Mouse (Mus musculus): ENCODE data around the gene Tpsg1. TPM values are rescaled to one million over a fixed set of nuclear protein-coding genes. Genes with fewer than 3 reads are reported as not detected.

Gene Tpsg1
- under 1 TPM; 0.30 to 0.31 TPM for total RNA-seq (2021)
- long read RNA-seq, experiment 1, result 0 reads
- long read RNA-seq, experiment 2, result 0 reads

- no peak for DNase-seq (ENCODE audit: low spot score)
Measured at GRCm38 (mm10) chr17:25368973-25369372, at the start of gene Tpsg1. Gene Tpsg1 (plus strand): TSS chr17:25369273.

- DNase-seq (ENCODE audit: low spot score), result no peak
Measured at GRCm38 (mm10) chr17:25320819-25321218, 48.3 kb upstream of the Tpsg1 start.

GRCm38 (mm10) chr17:25322930-25323329 lies 46.1 kb upstream of the Tpsg1 start:
- DNase-seq (ENCODE audit: low spot score), result no peak

DNA sequence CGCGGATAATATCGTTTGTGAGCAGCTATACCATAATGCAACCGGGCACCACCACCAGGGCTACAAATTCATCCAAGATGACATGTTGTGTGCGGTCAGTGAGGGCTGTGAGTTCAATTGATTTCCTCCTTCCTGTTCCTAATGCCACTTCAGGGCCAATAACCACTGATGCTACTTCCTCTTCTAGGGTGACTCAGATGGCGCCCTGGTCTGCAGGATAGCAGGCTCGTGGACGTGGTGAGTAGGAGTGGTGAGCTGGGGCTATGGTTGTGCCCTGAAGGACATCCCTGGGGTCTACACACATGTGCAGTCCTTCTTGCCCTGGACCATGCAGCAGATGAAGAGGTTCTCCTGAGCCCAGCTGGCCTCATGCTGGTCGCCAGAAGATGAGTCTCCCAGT lies 36.8 kb upstream of the Tpsg1 start:
- DNase-seq (ENCODE audit: low spot score), result no peak

DNA sequence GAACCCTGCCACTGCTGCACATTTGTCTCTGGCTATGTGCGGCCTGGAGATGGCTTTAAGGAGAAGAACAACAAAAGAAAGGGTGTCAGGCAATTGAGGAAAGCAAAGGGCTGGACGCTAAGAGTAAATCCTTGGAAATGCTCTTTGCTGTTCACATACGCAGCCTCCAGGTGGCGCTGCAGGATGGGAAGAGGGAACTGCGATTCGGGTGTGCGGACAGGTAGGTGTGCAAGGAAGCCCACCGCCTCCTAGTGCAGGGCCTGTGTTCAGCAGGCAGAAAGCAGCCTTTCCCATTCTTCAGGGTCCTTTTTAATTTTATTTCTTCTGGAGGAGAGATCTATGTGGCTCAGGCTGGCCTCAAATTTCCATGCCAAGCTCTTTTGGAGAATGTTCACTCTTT lies 35.1 kb upstream of the Tpsg1 start:
- peak; percentile 26 for DNase-seq (ENCODE audit: low spot score)

DNA sequence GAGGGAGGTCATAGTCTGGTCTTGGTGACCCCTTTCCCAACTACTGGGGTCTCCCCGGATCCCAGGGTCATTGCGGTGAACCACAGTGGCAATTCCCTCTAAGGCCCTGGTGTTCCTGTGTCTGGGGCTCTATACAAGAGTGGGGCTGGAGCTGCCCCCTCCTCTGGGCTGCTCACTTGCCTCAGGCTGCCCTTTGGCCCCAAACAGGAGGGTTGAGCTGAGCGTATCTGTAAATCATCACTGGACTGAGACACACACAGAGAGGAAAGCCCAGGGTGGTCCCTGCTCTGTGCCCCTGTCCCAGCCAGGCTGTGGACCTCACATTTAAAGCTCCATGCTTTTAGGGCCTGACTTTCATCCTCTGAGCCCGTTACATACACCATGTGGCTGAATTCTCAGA lies 30.9 kb upstream of the Tpsg1 start:
- DNase-seq (ENCODE audit: low spot score), result no peak

DNA sequence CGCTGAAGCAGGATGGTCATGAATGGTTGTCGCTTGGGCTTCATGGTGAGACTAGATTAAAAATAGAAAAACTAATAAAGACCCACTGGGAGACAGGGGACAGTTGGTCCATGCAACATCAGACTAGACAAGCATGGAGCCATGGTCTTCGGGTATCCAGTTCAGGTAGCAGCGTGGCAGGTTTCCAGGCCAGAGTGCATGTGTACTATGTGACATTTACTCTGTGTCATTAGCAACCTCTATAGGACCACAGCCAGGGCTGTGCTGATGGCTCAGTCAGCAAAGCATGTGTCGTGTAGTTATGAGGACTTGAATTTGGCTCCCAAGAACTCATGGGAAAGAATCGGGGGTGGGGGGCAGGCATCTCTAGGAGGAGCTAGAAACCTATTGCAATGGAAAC lies 29.1 kb upstream of the Tpsg1 start:
- no peak for DNase-seq (ENCODE audit: low spot score)

DNA sequence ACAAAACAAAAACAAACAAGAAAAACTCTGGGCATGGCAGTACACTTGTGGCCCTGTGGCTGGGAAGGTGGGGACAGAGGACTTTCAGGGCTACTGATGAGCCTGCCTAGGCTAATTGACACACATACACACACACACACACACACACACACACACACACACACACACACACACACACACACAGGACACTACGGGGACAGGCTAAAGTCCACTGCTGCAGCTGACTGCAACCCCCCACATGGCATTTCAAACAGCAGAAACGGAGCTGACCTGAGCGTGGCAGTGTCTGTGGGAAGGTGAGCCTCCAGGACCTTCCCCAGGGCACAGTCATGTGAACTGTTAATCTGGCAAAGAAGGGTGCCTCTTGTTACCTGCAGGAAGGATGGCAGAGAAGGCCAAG lies 27.6 kb upstream of the Tpsg1 start:
- no peak for DNase-seq (ENCODE audit: low spot score)

DNA sequence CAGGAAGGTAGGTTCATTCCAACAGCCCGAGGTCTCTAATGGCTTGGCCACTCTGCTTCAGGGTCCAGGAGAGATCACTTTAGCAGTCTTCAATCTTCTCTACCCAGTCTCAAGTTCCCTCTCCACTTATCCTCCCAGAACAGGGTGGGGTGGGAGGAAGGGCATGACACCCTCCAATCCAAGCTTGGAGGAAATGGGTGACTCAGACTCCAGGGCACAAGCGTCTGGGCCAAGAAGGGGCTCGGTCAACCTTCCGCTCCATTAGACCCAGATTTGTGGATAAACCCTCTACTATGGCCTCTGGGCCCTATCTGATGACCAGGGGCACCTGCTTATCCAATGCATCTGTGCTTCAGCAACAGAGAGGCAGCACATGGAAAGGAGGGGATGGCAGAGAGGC lies 23.6 kb upstream of the Tpsg1 start, which contains the start of gene Tpsab1:
TSS of gene Tpsab1 (minus strand) at position 101 of the 400 bp plus-strand sequence.
- no peak for DNase-seq (ENCODE audit: low spot score)

- no peak for DNase-seq (ENCODE audit: low spot score)
Measured at GRCm38 (mm10) chr17:25361291-25361690, 7.8 kb upstream of the Tpsg1 start.

GRCm38 (mm10) chr17:25363726-25364125 lies 5.3 kb upstream of the Tpsg1 start:
- peak; percentile 17 for DNase-seq (ENCODE audit: low spot score)

- no peak for DNase-seq (ENCODE audit: low spot score)
Measured at GRCm38 (mm10) chr17:25366005-25366404, 3.1 kb upstream of the Tpsg1 start, which contains the start of gene Tpsb2. Gene Tpsb2 (plus strand): TSS chr17:25366305.

DNA sequence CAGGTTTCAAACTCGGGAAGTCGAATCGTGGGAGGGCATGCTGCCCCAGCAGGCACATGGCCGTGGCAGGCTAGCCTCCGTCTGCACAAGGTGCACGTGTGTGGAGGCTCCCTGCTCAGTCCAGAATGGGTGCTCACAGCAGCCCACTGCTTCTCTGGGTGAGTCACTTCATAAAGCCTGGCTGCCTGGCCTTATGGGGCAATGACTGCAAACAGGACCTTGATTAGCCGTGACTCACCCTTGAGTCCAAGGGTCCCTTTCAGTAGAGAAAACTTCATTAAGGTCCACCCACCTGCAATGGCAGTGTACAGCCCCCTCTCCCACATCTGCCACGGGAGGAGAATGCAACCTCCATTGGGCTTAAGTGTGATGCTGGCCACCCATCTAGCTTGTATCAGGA lies 3.4 kb downstream of the Tpsg1 start:
- no peak for DNase-seq (ENCODE audit: low spot score)

GRCm38 (mm10) chr17:25374011-25374410 lies 4.9 kb downstream of the Tpsg1 start:
- DNase-seq (ENCODE audit: low spot score), result no peak

GRCm38 (mm10) chr17:25394526-25394925 lies 25.5 kb downstream of the Tpsg1 start:
- no peak for DNase-seq (ENCODE audit: low spot score)

- DNase-seq (ENCODE audit: low spot score), result peak; percentile 61
Measured at GRCm38 (mm10) chr17:25397804-25398519, 28.9 kb downstream of the Tpsg1 start.

GRCm38 (mm10) chr17:25398520-25398838 lies 29.4 kb downstream of the Tpsg1 start:
- DNase-seq (ENCODE audit: low spot score), result no peak

DNA sequence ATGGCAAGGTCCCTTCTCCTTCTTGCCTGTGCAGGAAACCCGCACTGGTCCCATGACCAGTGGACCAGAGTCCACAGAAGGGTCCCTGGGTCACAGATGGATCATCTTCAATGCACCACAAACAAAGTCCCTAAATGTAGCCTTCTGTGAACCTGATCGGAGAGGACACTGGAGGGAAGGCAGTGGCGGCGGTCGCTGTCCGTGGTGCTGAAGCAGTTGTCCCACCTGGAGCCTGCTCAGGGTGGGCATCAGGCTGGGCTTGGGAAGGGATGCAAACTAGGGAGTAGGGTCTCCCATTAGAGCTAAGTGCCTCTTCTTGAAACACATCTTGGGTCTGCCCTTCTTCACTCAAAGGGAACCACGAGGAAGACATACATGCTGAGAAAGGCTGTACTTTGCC lies 31.4 kb downstream of the Tpsg1 start:
- DNase-seq (ENCODE audit: low spot score), result no peak

GRCm38 (mm10) chr17:25401491-25401890 lies 32.4 kb downstream of the Tpsg1 start:
- DNase-seq (ENCODE audit: low spot score), result no peak

GRCm38 (mm10) chr17:25402224-25402623 lies 33.2 kb downstream of the Tpsg1 start:
- DNase-seq (ENCODE audit: low spot score), result no peak

DNA sequence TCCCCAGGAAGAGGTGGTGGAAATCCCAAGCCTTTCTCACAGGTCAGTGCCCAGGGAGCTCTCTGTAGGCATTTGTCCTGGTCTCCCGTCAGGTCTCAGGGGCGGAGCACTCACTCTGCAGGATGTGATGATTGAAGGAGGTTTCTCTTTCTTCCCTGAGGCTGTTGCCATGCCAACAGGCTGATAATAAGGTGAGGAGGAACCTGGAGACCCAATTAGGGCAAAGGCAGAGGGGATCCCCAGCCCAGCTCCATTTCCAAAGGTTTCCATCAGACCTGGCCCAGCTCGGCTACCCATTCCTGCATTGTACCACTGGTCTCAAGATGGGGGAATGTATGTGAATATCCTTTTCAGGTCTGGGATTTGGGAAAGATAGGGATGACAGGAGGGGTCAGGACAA lies 35.1 kb downstream of the Tpsg1 start:
- no peak for DNase-seq (ENCODE audit: low spot score)

DNA sequence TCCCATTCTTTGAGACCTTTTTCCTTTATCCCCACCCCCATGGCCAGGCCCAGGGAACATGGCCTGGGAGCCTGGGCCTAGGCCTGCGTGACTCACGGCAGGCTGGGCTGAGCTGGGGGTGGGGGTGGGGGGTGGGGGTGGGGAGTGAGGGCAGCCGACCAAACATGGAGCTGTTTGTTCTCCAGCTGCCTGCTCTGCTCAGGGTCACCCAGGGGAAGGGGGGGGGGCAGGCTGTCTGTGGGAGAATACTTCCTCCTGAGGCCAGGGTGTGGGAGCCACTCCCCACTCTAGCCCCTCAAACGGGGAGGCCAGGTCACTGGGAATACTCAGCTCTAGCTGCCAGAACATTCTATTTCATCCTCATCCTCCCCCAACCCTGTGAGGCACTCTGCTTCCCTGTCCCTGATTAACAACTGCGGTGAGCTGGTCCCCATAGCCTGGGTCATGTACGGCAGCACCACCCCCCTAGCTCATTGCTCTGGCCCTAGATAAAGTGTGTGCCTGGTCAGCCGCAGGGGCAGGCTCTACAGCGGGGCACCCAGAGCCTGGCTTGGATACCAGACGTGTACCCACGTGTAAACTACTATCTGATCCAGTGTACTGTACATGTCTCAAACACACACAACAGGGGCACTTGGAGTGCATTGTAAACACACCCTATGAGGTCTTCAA lies 36.3 kb downstream of the Tpsg1 start:
- DNase-seq (ENCODE audit: low spot score), result no peak

DNA sequence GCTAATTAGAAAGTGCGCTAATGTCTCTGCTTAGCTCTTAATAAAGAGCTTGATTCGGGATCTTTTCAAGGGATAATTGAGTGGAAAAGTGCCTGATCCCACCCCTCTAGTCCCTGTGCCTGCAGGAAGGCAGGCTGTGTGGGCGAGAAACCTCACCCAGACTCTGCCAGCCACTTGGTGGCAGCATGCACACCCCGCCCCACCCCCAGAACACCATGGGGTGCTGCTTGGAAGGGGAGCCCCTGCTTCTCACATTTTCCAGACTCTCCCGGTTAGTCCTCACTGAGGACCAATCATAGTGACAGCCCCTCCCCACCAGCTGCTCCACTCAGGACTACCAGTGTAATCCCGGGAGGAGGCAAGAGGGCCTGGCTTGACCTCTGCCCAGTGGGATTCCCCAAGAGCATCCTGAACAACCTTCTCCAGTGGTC lies 37.0 kb downstream of the Tpsg1 start:
- no peak for DNase-seq (ENCODE audit: low spot score)
